Mouse (Mus musculus): ENCODE results near the gene Gm20792.
"Not testable (repeated sequence)": the region's sequence is repeated elsewhere in the genome, so short reads cannot be mapped to it uniquely, and the experiment has no call there.

The Gm20792 gene

GRCm38 (mm10) chrY:48311555-48311954, at the start of gene Gm20792:
Gm20792 (plus strand) TSS chrY:48311855.
- DNase-seq (ENCODE audit: low spot score in 2 of 2), result not testable (repeated sequence)

Data from spleen, postnatal 10 days (tissue).